Mouse (Mus musculus) urinary bladder, postnatal 14 days (tissue): ENCODE measurements at regions not wholly inside any gene's neighbourhood (a gene's known extent, or its start where the extent isn't known, plus 50 kb on each side); places are given as distances from the start of the nearest gene placed in this dataset.
"Not testable (repeated sequence)": the region's sequence is repeated elsewhere in the genome, so short reads cannot be mapped to it uniquely, and the experiment has no call there.

Source experiments
- DNase-seq: peaks from one replicate; pipeline ENCODE4 v3.0.0; 2021; ENCODE audit warnings: low spot score

GRCm38 (mm10) chr5:148820476-148820875, 108.6 kb downstream of the Katnal1 start:
- DNase-seq, result no peak

GRCm38 (mm10) chr5:148819423-148819822, 109.7 kb downstream of the Katnal1 start:
- no peak for DNase-seq

- no peak for DNase-seq
Measured at GRCm38 (mm10) chr5:148818746-148819145, 110.4 kb downstream of the Katnal1 start.

- no peak for DNase-seq
Measured at GRCm38 (mm10) chr5:148812840-148813239, 116.3 kb downstream of the Katnal1 start.

GRCm38 (mm10) chr5:148812016-148812415, 117.1 kb downstream of the Katnal1 start:
- DNase-seq, result peak; percentile 73

GRCm38 (mm10) chr5:148809485-148809884, 119.6 kb downstream of the Katnal1 start:
- DNase-seq, result no peak

GRCm38 (mm10) chr5:148809055-148809454, 120.1 kb downstream of the Katnal1 start:
- no peak for DNase-seq

GRCm38 (mm10) chr5:148808426-148808825, 120.7 kb downstream of the Katnal1 start:
- peak; percentile 53 for DNase-seq

GRCm38 (mm10) chr5:148807612-148808011, 121.5 kb downstream of the Katnal1 start:
- no peak for DNase-seq

GRCm38 (mm10) chr5:148805030-148805429, 124.1 kb downstream of the Katnal1 start:
- no peak for DNase-seq

- no peak for DNase-seq
Measured at GRCm38 (mm10) chr5:148803772-148804171, 125.3 kb downstream of the Katnal1 start.

GRCm38 (mm10) chr5:148802720-148803119, 126.4 kb downstream of the Katnal1 start:
- DNase-seq, result peak; percentile 42

- DNase-seq, result peak; percentile 37
Measured at GRCm38 (mm10) chr5:148798541-148798940, 130.6 kb downstream of the Katnal1 start.

GRCm38 (mm10) chr5:148796072-148796471, 133.0 kb downstream of the Katnal1 start:
- DNase-seq, result no peak

- peak; percentile 76 for DNase-seq
Measured at GRCm38 (mm10) chr5:148794465-148794864, 134.7 kb downstream of the Katnal1 start.

GRCm38 (mm10) chr5:148792736-148793440, 136.2 kb downstream of the Katnal1 start:
- peak; percentile 93 for DNase-seq

- DNase-seq, result no peak
Measured at GRCm38 (mm10) chr5:148791651-148792050, 137.5 kb downstream of the Katnal1 start.

- DNase-seq, result not testable (repeated sequence)
Measured at GRCm38 (mm10) chr5:148790343-148790742, 138.8 kb downstream of the Katnal1 start.

GRCm38 (mm10) chr5:148789823-148790222, 139.3 kb downstream of the Katnal1 start:
- DNase-seq, result no peak

- peak; percentile 47 for DNase-seq
Measured at GRCm38 (mm10) chr5:148789147-148789566, 140.0 kb downstream of the Katnal1 start.

- DNase-seq, result no peak
Measured at GRCm38 (mm10) chr5:148788690-148789089, 140.4 kb downstream of the Katnal1 start.

GRCm38 (mm10) chr5:148787270-148787669, 141.8 kb downstream of the Katnal1 start:
- DNase-seq, result no peak

GRCm38 (mm10) chr5:148781076-148781475, 148.0 kb downstream of the Katnal1 start:
- not testable (repeated sequence) for DNase-seq
